Mouse (Mus musculus): Measurements from ENCODE around the gene Poln.

- TF ChIP-seq CTCF (IDR thresholded peaks at IDR 0.05; ENCODE audit: low read depth) (peak; percentile 32), EP300 (IDR thresholded peaks at IDR 0.05; ENCODE audit: low read depth) (0 out of 2 replicates have a peak, but pooled peaks have one; percentile 25)
Measured at GRCm38 (mm10) chr5:34168950-34169891, at the start of gene Poln, which contains the start of gene Haus3.

Measured in liver, postnatal 0 days (tissue).